ENCODE assay signal across 8 mouse cellular contexts in the genomic region with DNA sequence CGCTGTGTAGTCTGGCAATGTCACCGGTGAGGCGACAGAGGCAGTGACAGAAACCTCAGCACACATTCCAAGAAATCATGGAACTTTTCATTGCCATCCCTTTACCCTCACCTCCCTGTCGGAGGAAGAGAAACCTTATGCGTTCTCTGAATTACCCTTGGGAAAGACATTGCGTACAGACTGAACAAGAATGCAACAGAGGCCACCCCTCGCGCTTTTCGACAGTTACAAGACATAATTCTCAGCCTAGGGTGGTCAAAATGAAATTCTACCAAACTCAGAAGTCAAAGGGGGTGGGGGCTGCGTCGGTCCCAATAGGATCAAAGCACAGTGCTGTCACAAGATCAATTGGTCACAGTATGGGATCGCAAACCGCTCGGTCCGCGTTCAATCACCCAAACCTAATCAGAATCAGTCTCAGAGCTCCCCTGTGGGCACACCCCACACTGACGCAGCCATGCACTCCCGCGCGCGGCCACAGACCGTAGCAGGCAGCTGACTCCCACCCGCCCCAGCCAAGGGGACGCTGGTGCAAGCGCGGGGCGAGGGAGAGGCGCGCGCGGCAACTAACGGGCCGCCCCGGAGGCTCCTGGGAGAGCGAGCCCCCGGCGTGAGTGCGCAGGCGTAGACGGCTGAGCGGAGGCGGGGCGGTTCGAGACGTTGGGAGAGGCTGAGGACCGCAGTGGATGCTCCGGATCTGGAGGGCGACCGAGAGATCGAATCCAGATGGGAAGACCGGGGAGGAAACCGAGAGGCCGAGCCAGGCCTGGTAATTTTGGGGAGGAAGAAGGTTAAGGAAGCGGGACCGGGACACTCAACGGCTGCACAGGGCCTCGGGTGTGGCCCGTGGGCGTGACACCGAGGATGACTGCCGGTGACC. TPM values are rescaled to one million over a fixed set of nuclear protein-coding genes. Genes with fewer than 3 reads are reported as not detected.
DNase-seq lines count a peak whose midpoint lies in the region; ATAC-seq and TF ChIP-seq lines count a peak whose summit lies in the region.

A gene (plus strand): TSS at position 635 of the 880 bp plus-strand sequence.

- intact Hi-C loops in heart, adult 2 months (cut with DNase I), result loop anchor here (2.0 to 5.0 kb wide), 4 partner anchors 25 to 96 kb away; a partner anchor contains a TSS

- peak; percentile 90 for ATAC-seq in embryonic facial prominence, embryonic 13.5 days (ENCODE audit: insufficient number of reproducible peaks, insufficient read depth, low FRiP score, low TSS enrichment, low read depth)
- peak; percentile 90 for ATAC-seq in limb, embryonic 12.5 days (ENCODE audit: insufficient number of reproducible peaks, insufficient read depth, low FRiP score, low TSS enrichment, low read depth)
- ATAC-seq in midbrain, embryonic 14.5 days (ENCODE audit: low FRiP score, low TSS enrichment), result peak; percentile 96

- H3K4me3 ChIP-seq in embryonic facial prominence, embryonic 13.5 days, result peak within 1 kb of the TSS; percentile 71
- peak within 1 kb of the TSS; percentile 89 for H3K4me3 ChIP-seq in heart, adult 2 months
- peak within 1 kb of the TSS; percentile 68 for H3K4me3 ChIP-seq in limb, embryonic 12.5 days (replicated peaks)
- peak within 1 kb of the TSS; percentile 71 for H3K4me3 ChIP-seq in midbrain, embryonic 14.5 days (replicated peaks; ENCODE audit: low read depth, low read length)

- no peaks in the 10 kb centered on the region; the same call in 1 of the 2 replicates for H3K9me3 ChIP-seq in embryonic facial prominence, embryonic 13.5 days
- H3K9me3 ChIP-seq in limb, embryonic 12.5 days, result no peaks in the 10 kb centered on the region
- no peaks in the 10 kb centered on the region for H3K9me3 ChIP-seq in midbrain, embryonic 14.5 days (ENCODE audit: control insufficient read depth, low read length)

- no peaks in the 10 kb centered on the region for H3K79me2 ChIP-seq in heart, adult 2 months (replicated peaks; ENCODE audit: control insufficient read depth, insufficient read depth, low read length)

- DNase-seq in 416B (ENCODE audit: low read depth), result peak; percentile 82
- peak; percentile 80 to 82 for DNase-seq in adrenal gland, postnatal 4 days (ENCODE audit: low spot score in 2 of 2)
- DNase-seq in heart, adult 2 months, result peak; percentile 94 to 95
- peak; percentile 80 for DNase-seq in kidney, adult 8-10 months
- peak; percentile 96 for DNase-seq in midbrain, embryonic 14.5 days
- peak; percentile 80 for DNase-seq in spleen, adult 12 weeks (ENCODE audit: low spot score)

- peak; percentile 41 for TF ChIP-seq CTCF in heart, adult 2 months (IDR thresholded peaks at IDR 0.05)

- H3K27ac ChIP-seq in embryonic facial prominence, embryonic 13.5 days, result peak within 1 kb of the TSS; percentile 93
- H3K27ac ChIP-seq in heart, adult 2 months, result peak within 1 kb of the TSS; percentile 85
- peak within 1 kb of the TSS; percentile 75 for H3K27ac ChIP-seq in limb, embryonic 12.5 days
- H3K27ac ChIP-seq in midbrain, embryonic 14.5 days (replicated peaks; ENCODE audit: low read depth, low read length), result peak within 1 kb of the TSS; percentile 88

- H3K27me3 ChIP-seq in embryonic facial prominence, embryonic 13.5 days, result no peaks in the 10 kb centered on the region
- no peaks in the 10 kb centered on the region for H3K27me3 ChIP-seq in heart, adult 2 months (ENCODE audit: control insufficient read depth, insufficient read depth, low read length)
- no peaks in the 10 kb centered on the region for H3K27me3 ChIP-seq in limb, embryonic 12.5 days
- H3K27me3 ChIP-seq in midbrain, embryonic 14.5 days (ENCODE audit: control insufficient read depth, insufficient read depth, low read length), result no peaks in the 10 kb centered on the region

- peaks cover 11% of the 10 kb centered on the region for H3K36me3 ChIP-seq in embryonic facial prominence, embryonic 13.5 days
- H3K36me3 ChIP-seq in heart, adult 2 months (ENCODE audit: control insufficient read depth, insufficient read depth, low read length), result no peaks in the 10 kb centered on the region
- peaks cover 10% of the 10 kb centered on the region for H3K36me3 ChIP-seq in limb, embryonic 12.5 days
- H3K36me3 ChIP-seq in midbrain, embryonic 14.5 days (ENCODE audit: control insufficient read depth, insufficient read depth, low read length), result peaks cover 8% of the 10 kb centered on the region

- under 1% methylated on average over 61 of the region's 61 CpGs for WGBS in embryonic facial prominence, embryonic 13.5 days
- under 1% methylated on average over 61 of the region's 61 CpGs for WGBS in heart, adult 2 months
- under 1% methylated on average over 61 of the region's 61 CpGs for WGBS in limb, embryonic 12.5 days
- WGBS in midbrain, embryonic 14.5 days, result under 1% methylated on average over 61 of the region's 61 CpGs

- H3K9ac ChIP-seq in embryonic facial prominence, embryonic 13.5 days, result peak within 1 kb of the TSS; percentile 84
- peak within 1 kb of the TSS; percentile 79 for H3K9ac ChIP-seq in heart, adult 2 months (ENCODE audit: low read depth, low read length)
- peak within 1 kb of the TSS; percentile 80 for H3K9ac ChIP-seq in limb, embryonic 12.5 days (replicated peaks)
- peak within 1 kb of the TSS; percentile 78 for H3K9ac ChIP-seq in midbrain, embryonic 14.5 days (replicated peaks; ENCODE audit: low read length)

- TF ChIP-seq EP300 in heart, adult 2 months (IDR thresholded peaks at IDR 0.05; ENCODE audit: insufficient read depth, low read depth, low read length), result no peak

- peak within 1 kb of the TSS; percentile 81 for H3K4me2 ChIP-seq in embryonic facial prominence, embryonic 13.5 days
- H3K4me2 ChIP-seq in limb, embryonic 12.5 days, result peak within 1 kb of the TSS; percentile 64
- peak within 1 kb of the TSS; percentile 76 for H3K4me2 ChIP-seq in midbrain, embryonic 14.5 days (ENCODE audit: low read length)

- peaks cover 4% of the 10 kb centered on the region; the same call in 1 of the 2 replicates for H3K4me1 ChIP-seq in embryonic facial prominence, embryonic 13.5 days
- H3K4me1 ChIP-seq in heart, adult 2 months (ENCODE audit: control insufficient read depth, insufficient read depth, low read length), result no peaks in the 10 kb centered on the region
- H3K4me1 ChIP-seq in limb, embryonic 12.5 days (replicated peaks), result peaks cover 9% of the 10 kb centered on the region
- 0 out of 2 replicates have a peak, but pooled peaks cover 8% of the 10 kb centered on the region for H3K4me1 ChIP-seq in midbrain, embryonic 14.5 days (ENCODE audit: control insufficient read depth, insufficient read depth, low read length)

- TF ChIP-seq POLR2A in heart, adult 2 months (IDR thresholded peaks at IDR 0.05; ENCODE audit: insufficient read depth, low read depth, low read length), result peak; percentile 65

RNA-seq across cellular contexts. Expression of the gene that starts here (rescaled TPM):
- 10 to 100 TPM in 1 of 2 experiments, 1 to 10 TPM in 1; 8.0 to 10.2 TPM for total RNA-seq in adrenal gland, postnatal 4 days (2021)
- polyA plus RNA-seq in embryonic facial prominence, embryonic 13.5 days (2015; fragmentation: Nextera tagmentation; extraction: Ambion mirVana), result 11.3 and 19.2 TPM in 2 replicates
- 1 to 10 TPM; 2.1 to 2.4 TPM for total RNA-seq in heart, adult 2 months (2021)
- 0.68 and 0.88 TPM in 2 replicates for polyA plus RNA-seq in heart, adult 2 months (2012; rRNA removed)
- 11.8 and 16.7 TPM in 2 replicates for polyA plus RNA-seq in limb, embryonic 12.5 days (2016; fragmentation: Nextera tagmentation; extraction: Ambion mirVana)
- polyA plus RNA-seq in midbrain, embryonic 14.5 days (2014; fragmentation: Nextera tagmentation; extraction: Ambion mirVana), result 10.7 and 11.7 TPM in 2 replicates

Comparison
In these comparisons a context has a peak if more than half of its experiments do, and no peak if none do; other contexts are left out.
1. Peak in every context shown above with its lines: DNase-seq, ATAC-seq, H3K4me3 ChIP-seq and H3K27ac ChIP-seq.